Mouse (Mus musculus) layer of hippocampus, adult 9-10 months (tissue): ENCODE measurements around the gene Cradd.

Experiments
- DNase-seq: peaks from one replicate; pipeline ENCODE4 v3.0.0; 2022; ENCODE audit warnings: low spot score

Gene Cradd

GRCm38 (mm10) chr10:95159675-95160256 is 164.2 kb downstream of the Cradd start:
- no peak for DNase-seq

GRCm38 (mm10) chr10:95156410-95156809 is 167.5 kb downstream of the Cradd start:
- no peak for DNase-seq

GRCm38 (mm10) chr10:95154675-95155074 is 169.3 kb downstream of the Cradd start:
- DNase-seq = no peak

GRCm38 (mm10) chr10:95153224-95153623 is 170.7 kb downstream of the Cradd start:
- DNase-seq = no peak

- DNase-seq = no peak
Observed at GRCm38 (mm10) chr10:95152503-95152989, 171.4 kb downstream of the Cradd start.

- no peak for DNase-seq
Observed at GRCm38 (mm10) chr10:95151012-95151768, 172.7 kb downstream of the Cradd start.

- DNase-seq = no peak
Observed at GRCm38 (mm10) chr10:95149666-95150065, 174.3 kb downstream of the Cradd start.

- DNase-seq = no peak
Observed at GRCm38 (mm10) chr10:95148641-95149040, 175.3 kb downstream of the Cradd start.

- DNase-seq = no peak
Observed at GRCm38 (mm10) chr10:95147136-95147901, 176.6 kb downstream of the Cradd start.

- no peak for DNase-seq
Observed at GRCm38 (mm10) chr10:95146491-95146890, 177.4 kb downstream of the Cradd start.

GRCm38 (mm10) chr10:95145204-95145926 is 178.6 kb downstream of the Cradd start:
- DNase-seq = no peak

GRCm38 (mm10) chr10:95144414-95145130 is 179.4 kb downstream of the Cradd start:
- DNase-seq = no peak

GRCm38 (mm10) chr10:95143446-95144114 is 180.4 kb downstream of the Cradd start:
- DNase-seq = no peak

- no peak for DNase-seq
Observed at GRCm38 (mm10) chr10:95142844-95143435, 181.0 kb downstream of the Cradd start.

GRCm38 (mm10) chr10:95141075-95141474 is 182.9 kb downstream of the Cradd start:
- DNase-seq = no peak

GRCm38 (mm10) chr10:95140191-95140590 is 183.7 kb downstream of the Cradd start:
- no peak for DNase-seq

- DNase-seq = no peak
Observed at GRCm38 (mm10) chr10:95139645-95140044, 184.3 kb downstream of the Cradd start.

GRCm38 (mm10) chr10:95133057-95133456 is 190.9 kb downstream of the Cradd start:
- no peak for DNase-seq
